Mouse (Mus musculus) ovary, postnatal 10 days (tissue): ENCODE measurements around the gene Ppp1r12c.

Experiments
- DNase-seq: peaks from one replicate; pipeline ENCODE4 v3.0.0; 2022; ENCODE audit warnings: low spot score

Gene Ppp1r12c

DNA sequence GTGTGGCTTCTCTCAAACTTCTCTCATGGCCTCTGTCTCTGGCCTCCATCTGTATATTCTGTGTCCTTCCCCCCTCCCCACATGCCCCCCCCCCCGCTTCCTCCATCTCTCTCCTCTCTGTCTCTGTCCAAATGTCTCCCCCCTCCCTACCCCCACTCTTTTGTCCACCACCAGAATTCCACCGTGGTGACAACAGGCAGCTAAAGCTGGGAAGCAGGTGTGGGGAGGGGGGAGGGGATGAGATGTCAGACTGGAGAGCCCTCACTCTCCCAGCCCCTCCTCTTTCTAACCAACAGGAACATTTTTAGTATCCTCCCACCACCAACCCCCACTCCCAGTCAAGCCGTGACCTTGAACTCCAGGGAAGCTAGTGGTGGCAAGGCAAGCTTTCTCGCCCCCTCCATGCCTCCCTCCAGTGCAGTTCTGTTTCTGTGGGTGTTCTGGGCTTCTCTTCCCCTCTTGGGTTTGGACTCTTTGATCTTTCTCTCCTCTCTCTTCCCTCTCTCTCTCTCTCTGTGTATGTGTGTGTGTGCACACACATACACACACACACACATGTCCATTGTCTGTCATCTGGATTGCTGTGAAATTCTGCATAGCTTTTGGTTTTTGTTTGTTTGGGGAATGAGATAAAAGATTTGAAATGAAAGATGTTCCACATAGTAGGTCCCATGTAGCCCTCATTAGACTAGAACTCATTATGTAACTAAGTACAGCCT lies 15.0 kb upstream of the Ppp1r12c start, which contains the start of gene Tnnt1:
TSS of gene Tnnt1 (minus strand) at position 51 of the 719 bp plus-strand sequence.
- DNase-seq = no peak

- DNase-seq = no peak
These were observed 14.4 kb upstream of the Ppp1r12c start for GRCm38 (mm10) chr7:4515853-4516252.

GRCm38 (mm10) chr7:4513829-4514712 lies 12.6 kb upstream of the Ppp1r12c start:
- no peak for DNase-seq

DNA sequence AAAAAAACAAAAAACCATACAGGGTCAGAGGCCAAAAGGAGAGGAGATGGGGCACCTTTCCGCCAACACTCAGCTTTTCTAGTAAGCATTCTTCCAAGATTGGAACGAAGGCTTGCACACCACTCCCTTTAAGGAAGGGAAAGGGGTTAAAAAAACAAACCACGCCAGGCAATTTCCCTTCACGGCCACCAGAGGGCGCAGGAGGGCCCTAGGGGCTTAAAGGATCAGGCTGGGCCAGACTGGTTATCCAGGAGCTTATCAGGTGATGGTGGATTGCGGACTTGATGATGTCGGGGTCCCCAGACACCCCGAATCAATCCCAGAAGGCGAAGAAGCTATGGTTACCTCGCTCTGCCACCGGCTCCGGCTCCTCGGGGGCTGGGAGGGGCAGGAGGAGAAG lies 11.8 kb upstream of the Ppp1r12c start:
- DNase-seq = no peak

DNA sequence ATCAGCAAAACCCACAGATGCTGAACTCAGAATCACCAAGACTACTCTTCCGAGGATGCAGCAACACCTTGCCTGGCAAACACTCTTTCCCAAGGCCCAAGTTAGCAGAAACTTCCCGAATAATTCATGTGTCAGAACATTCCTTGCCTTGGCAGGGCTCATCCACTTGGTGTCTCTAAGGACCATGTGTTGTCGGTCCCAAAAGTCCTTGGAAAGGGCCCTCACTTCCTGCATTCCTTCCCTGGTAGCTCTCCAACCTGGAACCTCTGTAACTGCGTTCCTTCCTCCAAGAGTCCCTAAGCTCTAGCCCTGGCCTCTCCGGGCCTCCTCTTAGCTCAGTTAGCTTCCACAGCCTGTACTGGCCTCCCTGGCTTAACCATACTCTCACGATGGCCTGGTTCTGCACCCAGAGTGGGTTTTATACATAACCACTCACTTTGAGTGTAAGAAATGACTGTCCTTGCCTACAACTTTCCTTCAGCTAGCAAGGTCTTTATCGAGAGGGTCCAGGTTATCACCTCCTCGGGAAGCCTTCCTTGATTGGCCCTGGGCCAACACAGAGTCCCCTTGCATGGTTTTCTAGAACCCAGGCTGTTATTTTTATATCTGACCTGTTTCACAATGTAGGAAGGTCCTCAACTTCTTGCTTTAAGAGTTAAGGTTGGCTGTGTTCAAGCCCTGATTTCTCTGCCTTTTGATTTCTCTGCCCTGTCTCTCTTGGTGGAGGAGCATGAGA lies 10.2 kb upstream of the Ppp1r12c start:
- no peak for DNase-seq

DNA sequence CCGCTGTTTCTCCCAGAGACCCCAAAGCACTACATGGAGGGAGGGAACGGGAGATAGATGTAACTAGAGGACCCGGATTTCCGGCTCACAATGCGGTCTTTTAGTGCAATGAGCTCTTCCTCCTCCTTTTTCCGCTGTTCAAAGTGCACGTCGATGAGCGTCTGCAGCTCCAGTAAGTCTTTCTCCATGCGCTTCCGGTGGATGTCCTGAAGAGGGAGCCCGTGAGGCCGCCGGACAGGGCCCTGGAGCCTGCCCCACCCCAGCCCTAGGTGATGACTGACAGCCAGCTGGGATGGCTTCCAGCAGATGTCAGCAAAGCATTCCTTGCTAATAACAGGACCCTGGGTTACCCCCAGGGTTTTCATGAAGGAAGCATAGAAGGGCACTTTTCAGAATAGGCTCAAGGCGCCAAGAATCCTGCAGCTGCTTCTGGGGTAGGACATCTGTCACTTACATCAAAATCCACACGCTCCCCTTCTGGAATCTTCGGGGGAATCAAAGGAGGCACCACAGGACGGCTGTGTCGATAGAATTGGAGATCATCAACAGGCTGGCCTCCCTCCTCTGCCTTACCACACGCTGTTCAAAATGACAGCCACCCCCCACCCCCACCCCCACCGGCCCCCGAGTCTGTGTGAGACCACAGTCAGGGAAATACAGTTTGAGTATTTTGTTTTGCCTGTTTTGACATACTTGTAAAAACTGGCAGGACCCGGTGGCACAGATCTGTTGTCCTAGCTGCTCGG lies 8.6 kb upstream of the Ppp1r12c start:
- no peak for DNase-seq

GRCm38 (mm10) chr7:4508739-4509116 lies 7.2 kb upstream of the Ppp1r12c start:
- no peak for DNase-seq

- DNase-seq = no peak
These were observed 6.7 kb upstream of the Ppp1r12c start for GRCm38 (mm10) chr7:4508062-4508738.

DNA sequence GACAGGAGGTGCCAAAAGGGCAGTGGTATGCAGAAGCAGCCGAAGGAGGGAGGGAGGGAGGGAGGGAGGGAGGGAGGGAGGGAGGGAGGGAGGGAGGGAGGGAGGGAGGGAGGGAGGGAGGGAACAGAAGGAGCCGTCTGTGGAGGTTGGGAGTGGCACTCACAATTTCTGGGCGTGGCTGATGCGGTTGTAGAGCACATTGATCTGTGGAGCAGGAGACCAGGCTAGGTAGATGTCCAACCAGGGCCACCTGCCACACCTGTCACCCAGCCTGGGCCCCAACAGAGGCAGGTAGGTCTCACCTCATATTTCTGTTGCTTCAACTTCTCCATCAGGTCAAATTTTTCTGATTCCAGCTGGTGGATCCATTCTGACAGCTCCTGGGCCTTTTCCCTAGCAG lies 5.7 kb upstream of the Ppp1r12c start:
- DNase-seq = no peak

DNA sequence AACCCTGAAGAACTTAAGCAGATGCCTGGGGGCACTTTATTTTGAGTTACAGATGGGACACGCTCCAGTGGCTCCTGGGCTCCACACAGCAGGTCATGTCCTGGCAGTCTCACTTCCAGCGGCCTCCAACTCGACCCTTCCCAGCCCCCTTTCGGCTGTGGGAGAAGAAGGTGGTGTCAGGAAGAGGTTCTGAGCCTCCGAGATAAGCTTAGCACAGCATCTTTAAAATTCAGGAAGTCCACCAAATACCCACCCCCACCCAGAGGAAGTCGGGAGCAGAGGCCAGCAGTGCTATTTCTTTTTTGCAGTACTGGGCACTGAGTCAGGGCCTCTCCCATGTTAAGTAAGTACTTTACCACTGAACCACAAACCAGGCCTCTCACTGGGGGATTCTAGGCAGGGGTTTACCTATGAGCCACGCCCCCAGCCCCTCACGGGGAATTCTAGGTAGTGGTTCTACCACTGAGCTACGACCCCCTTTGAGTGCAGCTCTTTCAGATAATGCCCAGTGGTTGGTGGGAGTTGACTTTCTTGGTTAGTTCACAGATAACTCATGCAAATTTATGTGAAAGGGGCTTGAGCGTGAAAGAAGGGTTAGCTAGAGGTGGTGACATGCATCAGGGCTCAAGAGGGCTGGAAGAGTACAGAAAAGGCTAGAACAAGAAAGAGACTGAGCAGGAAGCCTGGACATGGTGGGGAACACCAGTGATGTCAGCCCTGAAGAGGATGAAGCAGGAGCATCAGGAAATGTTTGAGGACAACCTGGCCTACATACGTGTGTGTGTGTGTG lies 3.4 kb upstream of the Ppp1r12c start:
- DNase-seq = no peak

DNA sequence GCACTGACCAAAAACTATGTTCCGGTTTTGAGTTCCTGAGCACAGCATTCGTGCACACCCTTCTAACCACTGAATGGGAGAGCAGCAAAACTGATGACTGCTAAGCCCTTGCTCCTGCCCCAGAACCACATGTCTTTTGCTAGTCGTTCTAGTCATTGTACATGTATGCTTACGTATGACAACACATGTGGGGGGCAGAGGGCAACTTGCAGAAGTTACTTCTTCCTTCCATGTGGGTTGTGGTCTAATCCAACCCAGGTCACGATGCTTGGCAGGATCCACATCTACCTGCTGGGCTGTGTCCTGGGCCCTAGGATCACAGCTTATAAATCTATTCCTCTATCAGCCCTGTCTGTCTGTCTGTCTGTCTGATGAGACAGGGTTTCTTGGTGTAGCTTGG lies 2.4 kb upstream of the Ppp1r12c start:
- DNase-seq = no peak

DNA sequence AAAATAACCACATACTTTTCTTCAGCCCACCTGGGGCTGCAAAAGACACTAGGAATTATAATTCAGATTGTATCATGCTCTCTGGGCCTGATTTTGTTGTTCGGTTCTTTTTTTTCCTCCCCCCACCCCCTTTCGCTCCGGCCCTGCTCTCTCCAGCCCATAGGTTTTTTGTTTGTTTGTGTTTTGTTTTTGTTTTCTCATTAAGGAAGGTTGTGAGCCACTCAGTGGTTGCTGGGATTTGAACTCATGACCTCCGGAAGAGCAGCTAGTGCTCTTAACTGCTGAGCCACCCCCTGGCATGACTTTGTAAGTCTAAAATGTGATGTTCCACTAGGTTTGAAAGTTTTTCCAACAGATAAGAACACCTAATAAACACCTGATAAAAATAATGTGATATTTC lies 1.6 kb upstream of the Ppp1r12c start:
- no peak for DNase-seq

GRCm38 (mm10) chr7:4502421-4503090 lies 1.1 kb upstream of the Ppp1r12c start:
- no peak for DNase-seq

DNA sequence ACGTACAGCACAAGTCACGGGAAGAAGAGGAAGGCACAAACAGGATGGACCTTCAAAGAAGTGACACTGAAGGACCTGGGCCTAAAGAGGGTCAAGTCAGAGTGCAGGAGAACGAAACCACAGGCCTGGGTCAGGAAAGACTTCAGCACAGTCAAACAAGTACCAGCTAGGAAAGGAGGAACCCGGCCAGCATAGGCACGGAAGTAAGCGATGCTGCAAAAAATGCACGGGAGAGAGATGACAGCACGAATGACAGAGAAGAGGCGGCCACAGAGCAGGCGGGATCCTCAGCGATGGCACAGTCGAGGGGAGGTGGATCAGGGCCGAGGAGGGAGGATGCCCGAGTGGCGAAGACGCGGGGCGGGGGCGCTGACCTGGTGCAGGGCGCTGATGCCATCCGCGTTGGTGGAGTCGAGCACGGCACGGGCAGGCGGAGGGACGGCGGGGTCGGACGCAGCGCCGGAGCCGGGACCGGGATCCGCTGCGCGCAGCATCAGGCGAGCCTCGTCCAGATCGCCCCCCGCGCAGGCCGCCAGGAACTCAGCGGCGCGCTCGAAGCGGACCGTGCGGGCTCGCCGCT lies 498 bp downstream of the Ppp1r12c start:
- no peak for DNase-seq

GRCm38 (mm10) chr7:4499034-4499433 lies 2.4 kb downstream of the Ppp1r12c start:
- no peak for DNase-seq

DNA sequence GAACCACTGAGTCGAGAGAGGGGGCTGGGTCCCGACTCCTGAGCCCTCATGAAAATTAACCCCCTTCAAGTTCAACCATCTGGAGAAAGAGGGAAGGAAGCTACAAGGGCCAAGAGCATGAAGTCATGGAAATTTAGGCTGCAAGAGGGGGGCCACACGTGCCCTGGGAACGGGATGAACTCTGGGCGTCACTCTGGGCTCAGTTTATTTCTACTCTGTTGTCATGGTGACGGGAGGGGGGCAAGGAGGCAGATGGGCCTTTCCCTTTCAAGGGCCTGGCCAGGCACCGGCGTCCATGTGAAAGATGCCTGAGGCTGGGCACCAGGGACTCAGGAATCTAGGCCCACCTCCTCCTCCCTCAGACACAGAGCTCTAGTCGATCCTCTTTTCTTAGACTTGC lies 3.2 kb downstream of the Ppp1r12c start:
- DNase-seq = no peak

DNA sequence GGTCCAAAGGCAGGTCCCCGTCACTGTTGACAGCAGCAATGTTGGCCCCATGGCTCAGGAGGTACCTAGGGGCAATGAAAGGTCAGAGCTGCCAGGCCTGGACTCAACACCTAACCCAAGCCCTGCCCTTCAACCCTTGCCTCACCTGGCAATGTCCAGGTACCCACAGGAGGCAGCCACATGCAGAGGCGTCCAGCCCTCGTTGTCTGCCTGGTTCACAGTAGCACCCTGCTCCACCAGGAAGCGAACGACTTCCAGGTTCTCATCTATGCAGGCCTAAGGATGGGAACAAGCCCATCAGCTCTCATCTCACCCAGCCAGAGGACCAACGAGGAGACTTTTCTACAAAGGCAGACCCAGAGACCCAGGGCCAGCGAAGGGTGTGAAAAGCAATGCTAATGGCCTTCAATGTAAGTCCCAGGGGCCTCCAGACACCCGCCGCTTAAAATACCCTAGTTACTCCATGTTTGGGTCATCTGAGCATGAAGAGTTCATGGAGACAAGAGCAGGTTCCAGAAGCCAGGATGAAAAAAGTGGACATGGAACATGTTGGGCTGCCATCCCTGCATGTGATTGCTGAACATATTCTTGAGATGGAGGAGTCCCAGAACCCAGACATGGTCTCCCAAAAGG lies 4.1 kb downstream of the Ppp1r12c start:
- DNase-seq = no peak

GRCm38 (mm10) chr7:4496468-4496867 lies 5.0 kb downstream of the Ppp1r12c start:
- DNase-seq = no peak

DNA sequence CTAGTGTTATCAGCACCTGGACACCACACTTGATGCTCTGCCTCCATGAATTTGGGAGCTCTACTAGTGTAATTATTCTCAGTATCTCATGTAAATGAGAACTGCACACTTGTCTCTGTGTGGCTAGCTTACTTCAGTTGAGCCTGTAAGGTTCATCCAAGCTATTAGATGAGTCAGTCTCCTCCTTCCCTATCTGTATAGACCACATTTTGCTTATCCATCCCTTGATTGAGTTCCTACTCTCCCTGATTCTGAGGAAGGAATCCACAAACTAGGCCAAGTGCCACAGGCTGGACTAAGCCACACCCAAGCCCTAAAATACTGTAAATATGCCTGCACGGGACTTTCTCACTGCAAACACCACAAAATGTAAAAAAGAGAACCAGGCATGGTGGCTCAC lies 7.5 kb downstream of the Ppp1r12c start:
- DNase-seq = no peak
